Mouse (Mus musculus) neural tube, embryonic 12.5 days (tissue): Measurements from ENCODE around the gene Rnft1. TPM values are rescaled to one million over a fixed set of nuclear protein-coding genes. Genes with fewer than 3 reads are reported as not detected.
"Not testable (repeated sequence)": the region's sequence is repeated elsewhere in the genome, so short reads cannot be mapped to it uniquely, and the experiment has no call there.

Experiments
- ATAC-seq: fragments of 200-750 bp; cut with Nextera tagmentation; 2 replicates; pipeline ENCODE4 v1.8.0; 2017; ENCODE audit warnings: low read depth, mild to moderate bottlenecking, moderate TSS enrichment, moderate library complexity; ENCODE audit not compliant: low FRiP score
- H3K27ac ChIP-seq: fragments of 300-500 bp; sonication (generic); 2 replicates; pipeline ENCODE4 v1.5.1; 2016
- H3K27me3 ChIP-seq: fragments of 300-500 bp; sonication (generic); replicated peaks from 2 replicates; pipeline ENCODE4 v1.6.1; 2016; ENCODE audit warnings: mild to moderate bottlenecking
- H3K36me3 ChIP-seq: fragments of 300-500 bp; sonication (generic); 2 replicates; pipeline ENCODE4 v1.6.1; 2016; ENCODE audit warnings: mild to moderate bottlenecking
- H3K4me1 ChIP-seq: fragments of 300-500 bp; sonication (generic); 2 replicates; pipeline ENCODE4 v1.6.1; 2016
- H3K4me2 ChIP-seq: fragments of 300-500 bp; sonication (generic); replicated peaks from 2 replicates; pipeline ENCODE4 v1.6.1; 2016; ENCODE audit warnings: mild to moderate bottlenecking
- H3K4me3 ChIP-seq: fragments of 300-500 bp; sonication (generic); 2 replicates; pipeline ENCODE4 v1.5.1; 2016
- H3K9ac ChIP-seq: fragments of 300-500 bp; sonication (generic); 2 replicates; pipeline ENCODE4 v1.6.1; 2016; ENCODE audit warnings: mild to moderate bottlenecking
- H3K9me3 ChIP-seq: fragments of 300-500 bp; sonication (generic); 2 replicates; pipeline ENCODE4 v1.6.1; 2016; ENCODE audit warnings: mild to moderate bottlenecking
- whole genome bisulfite sequencing: fragments of 180-500 bp; shearing (Covaris S2); methylation state at CpG from one replicate; pipeline ENCODE4 v1.1.7; 2016; 5-methylcytosine and 5-hydroxymethylcytosine counted together
- polyA plus RNA-seq: library from polyadenylated mRNA; unstranded; fragments of >200 nt; fragmentation: Nextera tagmentation; extraction: Ambion mirVana; gene quantifications from 2 replicates; pipeline ENCODE4 v1.2.1, GENCODE M21; 2016

The Rnft1 gene
- polyA plus RNA-seq: 19.4 and 21.4 TPM in 2 replicates

DNA sequence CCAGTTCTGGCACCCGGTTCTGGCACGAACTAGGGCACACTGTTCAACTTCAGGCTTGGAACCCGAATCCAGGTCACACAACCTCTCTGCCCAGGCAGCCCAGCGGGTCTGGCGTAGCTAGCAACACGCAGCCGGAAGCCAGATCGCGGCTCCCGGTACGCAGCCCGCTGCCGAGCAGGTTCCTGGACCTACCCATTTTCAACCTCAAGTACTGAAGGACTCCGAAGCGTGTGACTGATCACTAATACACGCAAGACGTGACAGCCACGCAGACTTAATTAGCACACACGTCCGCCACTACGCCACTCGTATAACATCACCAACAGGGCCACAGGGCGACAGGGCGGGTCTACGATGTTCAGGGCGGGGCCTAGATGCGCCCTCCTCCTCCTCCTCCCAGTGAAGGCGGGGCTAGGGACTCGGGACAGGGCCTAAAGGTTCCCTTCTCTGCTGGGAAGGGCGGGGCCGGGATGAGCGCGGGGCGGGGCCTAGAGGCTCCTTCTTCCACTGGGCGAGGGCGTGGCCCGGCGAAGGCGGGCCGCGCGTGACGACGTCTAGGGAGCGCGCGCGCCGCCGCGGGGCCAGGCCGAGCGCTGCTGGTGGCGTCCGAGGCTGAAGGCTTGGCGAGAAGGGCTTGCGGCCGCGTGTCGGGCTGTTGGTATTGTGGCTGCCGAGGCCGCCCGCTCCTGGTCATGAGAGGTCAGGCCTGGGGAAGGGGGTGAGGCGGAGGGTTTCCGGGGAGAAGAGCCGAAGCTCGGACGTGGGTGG is at the start of gene Rnft1:
Gene Rnft1, plus strand, starts transcription at position 557 of the 768 bp plus-strand sequence.
- no peaks in the 10 kb centered on the region for H3K36me3 ChIP-seq
- H3K27ac ChIP-seq: peak within 1 kb of the TSS; percentile 46; the same call in 1 of the 2 replicates
- H3K4me1 ChIP-seq: peaks cover 9% of the 10 kb centered on the region
- H3K27me3 ChIP-seq: no peaks in the 10 kb centered on the region
- H3K4me3 ChIP-seq: peak within 1 kb of the TSS; percentile 61
- WGBS: under 1% methylated on average over 68 of the region's 68 CpGs
- no peaks in the 10 kb centered on the region for H3K9me3 ChIP-seq
- H3K9ac ChIP-seq: peak within 1 kb of the TSS; percentile 66
- ATAC-seq: peak; percentile 98
- H3K4me2 ChIP-seq: peak within 1 kb of the TSS; percentile 70

GRCm38 (mm10) chr11:86436843-86437242 is 47.6 kb upstream of the Rnft1 start:
- Histone ChIP-seq H3K4me1 (0 out of 2 replicates have a peak, but pooled peaks cover 4% of the 10 kb centered on the region), H3K9me3 (no peaks in the 10 kb centered on the region), H3K4me2 (no peak overlapping the region), H3K9ac (no peak overlapping the region), H3K27me3 (no peaks in the 10 kb centered on the region), H3K27ac (no peak overlapping the region), H3K4me3 (no peak overlapping the region), H3K36me3 (no peaks in the 10 kb centered on the region)
- no peak for ATAC-seq
- WGBS: 34% methylated on average over 5 of the region's 5 CpGs

- Histone ChIP-seq H3K36me3 (no peaks in the 10 kb centered on the region), H3K4me1 (0 out of 2 replicates have a peak, but pooled peaks cover 4% of the 10 kb centered on the region), H3K9ac (no peak overlapping the region), H3K27me3 (no peaks in the 10 kb centered on the region), H3K4me3 (no peak overlapping the region), H3K4me2 (no peak overlapping the region), H3K27ac (no peak overlapping the region), H3K9me3 (no peaks in the 10 kb centered on the region)
- WGBS: 55% methylated on average over 4 of the region's 4 CpGs
- ATAC-seq: no peak
Observed at GRCm38 (mm10) chr11:86438261-86438660, 46.2 kb upstream of the Rnft1 start.

GRCm38 (mm10) chr11:86440791-86441190 is 43.7 kb upstream of the Rnft1 start:
- Histone ChIP-seq H3K9ac (no peak overlapping the region), H3K27ac (no peak overlapping the region), H3K4me3 (no peak overlapping the region), H3K4me1 (0 out of 2 replicates have a peak, but pooled peaks cover 12% of the 10 kb centered on the region), H3K9me3 (no peaks in the 10 kb centered on the region), H3K27me3 (no peaks in the 10 kb centered on the region), H3K36me3 (no peaks in the 10 kb centered on the region), H3K4me2 (no peak overlapping the region)
- 76% methylated on average over 5 of the region's 5 CpGs for WGBS
- ATAC-seq: no peak

- Histone ChIP-seq H3K27me3 (no peaks in the 10 kb centered on the region), H3K4me3 (no peak overlapping the region), H3K36me3 (no peaks in the 10 kb centered on the region), H3K9me3 (no peaks in the 10 kb centered on the region), H3K4me1 (no peaks in the 10 kb centered on the region), H3K9ac (no peak overlapping the region), H3K27ac (no peak overlapping the region), H3K4me2 (no peak overlapping the region)
- WGBS: 87% methylated on average over 5 of the region's 5 CpGs
- no peak for ATAC-seq
Observed at GRCm38 (mm10) chr11:86453991-86454390, 30.5 kb upstream of the Rnft1 start.

GRCm38 (mm10) chr11:86457545-86457944 is 26.9 kb upstream of the Rnft1 start:
- no peak overlapping the region for H3K4me2 ChIP-seq
- H3K4me1 ChIP-seq: no peaks in the 10 kb centered on the region
- WGBS: 87% methylated on average over 6 of the region's 6 CpGs
- H3K27ac ChIP-seq: no peak overlapping the region
- no peak overlapping the region for H3K4me3 ChIP-seq
- no peaks in the 10 kb centered on the region for H3K9me3 ChIP-seq
- no peak for ATAC-seq
- no peak overlapping the region for H3K9ac ChIP-seq
- H3K27me3 ChIP-seq: no peaks in the 10 kb centered on the region
- H3K36me3 ChIP-seq: no peaks in the 10 kb centered on the region

- H3K36me3 ChIP-seq: no peaks in the 10 kb centered on the region
- no peak overlapping the region for H3K4me2 ChIP-seq
- H3K4me1 ChIP-seq: no peaks in the 10 kb centered on the region
- H3K9me3 ChIP-seq: no peaks in the 10 kb centered on the region
- H3K4me3 ChIP-seq: no peak overlapping the region
- H3K9ac ChIP-seq: no peak overlapping the region
- H3K27me3 ChIP-seq: no peaks in the 10 kb centered on the region
- ATAC-seq: no peak
- WGBS: 90% methylated on average over 6 of the region's 6 CpGs
- H3K27ac ChIP-seq: no peak overlapping the region
Observed at GRCm38 (mm10) chr11:86458866-86459265, 25.6 kb upstream of the Rnft1 start.

- Histone ChIP-seq H3K4me3 (no peak overlapping the region), H3K27ac (no peak overlapping the region), H3K27me3 (no peaks in the 10 kb centered on the region), H3K9ac (no peak overlapping the region), H3K9me3 (no peaks in the 10 kb centered on the region), H3K4me1 (no peaks in the 10 kb centered on the region), H3K4me2 (no peak overlapping the region), H3K36me3 (no peaks in the 10 kb centered on the region)
- ATAC-seq: no peak
Observed at GRCm38 (mm10) chr11:86462579-86462978, 21.9 kb upstream of the Rnft1 start.

GRCm38 (mm10) chr11:86464275-86464674 is 20.2 kb upstream of the Rnft1 start:
- not testable (repeated sequence) for H3K4me3 ChIP-seq, H3K9ac ChIP-seq, H3K4me1 ChIP-seq, H3K27me3 ChIP-seq, H3K9me3 ChIP-seq, ATAC-seq, H3K4me2 ChIP-seq, H3K36me3 ChIP-seq, H3K27ac ChIP-seq
- WGBS: 20% methylated on average over 8 of the region's 8 CpGs

DNA sequence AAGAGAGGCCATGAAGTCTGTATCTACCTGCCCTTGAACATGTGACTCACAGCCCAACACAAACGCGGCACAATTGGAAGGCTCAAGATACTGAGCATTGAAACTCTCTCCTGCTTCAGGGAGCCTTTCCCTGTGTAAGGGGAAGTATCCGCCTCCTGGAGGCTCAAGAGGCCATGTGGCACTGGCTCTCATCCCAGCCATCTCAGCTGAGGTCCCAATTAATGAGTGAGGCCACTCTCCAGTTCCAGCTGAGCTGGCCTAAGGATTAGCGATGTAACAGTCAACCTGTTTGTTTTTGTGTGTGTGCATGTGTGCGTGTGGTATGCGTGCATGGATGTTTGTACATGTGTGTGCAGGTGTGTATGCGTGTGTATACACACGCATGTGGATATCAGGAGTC is 16.1 kb upstream of the Rnft1 start:
- Histone ChIP-seq H3K27me3 (no peaks in the 10 kb centered on the region), H3K4me3 (no peak overlapping the region), H3K27ac (no peak overlapping the region), H3K9me3 (no peaks in the 10 kb centered on the region), H3K9ac (no peak overlapping the region), H3K4me1 (no peaks in the 10 kb centered on the region), H3K4me2 (no peak overlapping the region), H3K36me3 (no peaks in the 10 kb centered on the region)
- WGBS: 89% methylated on average over 8 of the region's 8 CpGs
- no peak for ATAC-seq

DNA sequence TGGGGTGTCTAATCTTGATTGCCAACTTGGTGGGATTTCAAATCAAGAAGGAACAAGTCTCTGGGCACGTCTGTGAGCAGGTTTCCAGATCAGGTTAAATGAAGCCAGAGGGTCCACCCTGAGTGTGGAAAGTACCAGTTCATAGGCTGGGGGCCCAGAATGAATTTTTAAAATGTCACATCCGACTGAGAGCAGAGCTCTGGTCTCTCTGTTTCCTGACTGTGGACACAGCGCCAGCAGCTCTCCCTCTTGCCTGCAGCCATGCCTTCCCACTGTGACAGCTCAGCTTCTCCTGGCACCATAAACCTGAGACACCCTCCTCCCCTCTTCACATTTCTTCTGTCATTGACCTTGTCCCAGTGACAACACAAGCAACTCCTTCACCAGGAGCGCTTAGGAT is 15.5 kb upstream of the Rnft1 start:
- H3K36me3 ChIP-seq: no peaks in the 10 kb centered on the region
- no peaks in the 10 kb centered on the region for H3K4me1 ChIP-seq
- H3K27ac ChIP-seq: no peak overlapping the region
- ATAC-seq: no peak
- WGBS: 63% methylated on average over 4 of the region's 4 CpGs
- no peaks in the 10 kb centered on the region for H3K9me3 ChIP-seq
- H3K4me3 ChIP-seq: no peak overlapping the region
- H3K9ac ChIP-seq: no peak overlapping the region
- H3K4me2 ChIP-seq: no peak overlapping the region
- no peaks in the 10 kb centered on the region for H3K27me3 ChIP-seq

- Histone ChIP-seq H3K27ac (no peak overlapping the region), H3K9me3 (no peaks in the 10 kb centered on the region), H3K27me3 (no peaks in the 10 kb centered on the region), H3K9ac (no peak overlapping the region), H3K36me3 (no peaks in the 10 kb centered on the region), H3K4me1 (no peaks in the 10 kb centered on the region), H3K4me3 (no peak overlapping the region), H3K4me2 (no peak overlapping the region)
- ATAC-seq: no peak
- 74% methylated on average over 6 of the region's 6 CpGs for WGBS
Observed at GRCm38 (mm10) chr11:86471785-86472184, 12.7 kb upstream of the Rnft1 start.

DNA sequence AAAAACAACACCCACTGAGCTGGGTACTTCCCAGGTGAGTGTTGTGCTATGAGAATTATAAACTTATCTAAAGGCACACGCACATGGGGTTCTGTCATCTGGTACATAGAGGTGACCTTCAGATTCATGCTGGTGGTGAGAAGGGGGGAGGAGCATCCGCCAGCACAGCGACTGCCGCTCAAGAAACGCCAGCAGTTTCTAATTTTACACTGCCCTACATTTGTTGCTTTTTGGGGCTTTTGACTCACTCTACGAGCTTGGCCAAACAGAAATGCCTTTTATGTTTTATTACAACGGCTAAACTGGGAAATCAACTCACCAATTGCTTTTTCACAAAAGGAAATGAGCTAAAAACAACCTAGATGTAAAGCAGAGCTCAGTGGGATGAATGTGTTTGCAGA is 11.7 kb upstream of the Rnft1 start:
- Histone ChIP-seq H3K4me2 (peak overlapping the region; percentile 10; the same call in 1 of the 2 replicates), H3K27me3 (no peaks in the 10 kb centered on the region), H3K9ac (no peak overlapping the region), H3K4me1 (no peaks in the 10 kb centered on the region), H3K9me3 (no peaks in the 10 kb centered on the region), H3K27ac (no peak overlapping the region), H3K4me3 (no peak overlapping the region), H3K36me3 (no peaks in the 10 kb centered on the region)
- 47% methylated on average over 7 of the region's 7 CpGs for WGBS
- ATAC-seq: no peak
